Mouse (Mus musculus): Measurements from ENCODE around the gene Guk1. TPM values are rescaled to one million over a fixed set of nuclear protein-coding genes. Genes with fewer than 3 reads are reported as not detected.

The Guk1 gene
- total RNA-seq, 2 experiments from 2014 or later, result 138 to 146 TPM

DNA sequence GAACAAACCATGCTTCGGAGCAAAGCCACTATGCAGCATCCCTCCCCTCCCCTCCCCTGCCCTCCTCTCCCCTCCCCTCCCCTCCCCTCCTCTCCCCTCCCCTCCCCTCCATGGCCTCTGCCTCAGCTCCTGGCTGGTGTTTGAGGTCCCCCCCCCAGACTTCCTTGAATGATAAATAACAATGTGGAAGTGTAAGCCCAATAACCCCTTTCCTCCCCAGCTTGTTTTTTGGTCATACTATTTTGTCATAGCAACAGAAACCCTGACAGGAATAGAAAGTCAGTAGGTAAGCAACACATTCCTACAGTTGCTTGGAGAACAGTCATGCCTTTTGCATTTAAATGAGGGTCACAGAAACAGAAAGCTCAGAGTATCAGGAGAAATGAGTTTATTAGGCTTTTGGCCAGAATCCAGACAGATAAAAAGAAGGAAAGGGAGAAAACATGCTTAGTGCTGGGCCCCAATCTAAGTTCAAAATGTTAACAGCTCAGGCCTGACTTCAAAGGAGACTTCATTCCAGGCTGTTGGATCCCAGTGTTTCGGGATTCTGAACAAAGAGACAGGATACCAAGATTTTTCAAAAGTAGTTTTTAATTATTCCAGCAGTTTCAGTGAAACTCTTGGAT lies 26.3 kb downstream of the Guk1 start:
- DNase-seq (ENCODE audit: extremely low spot score in 1 of 2, low spot score in 1 of 2), result no peak

GRCm38 (mm10) chr11:59164384-59164783 lies 27.6 kb downstream of the Guk1 start:
- DNase-seq (ENCODE audit: extremely low spot score in 1 of 2, low spot score in 1 of 2), result no peak

- peak; percentile 85 to 99 for DNase-seq (ENCODE audit: extremely low spot score in 1 of 2, low spot score in 1 of 2)
Measured at GRCm38 (mm10) chr11:59163255-59164236, 28.5 kb downstream of the Guk1 start, which contains the start of gene Iba57. Iba57 (minus strand) TSS chr11:59163739.

- DNase-seq (ENCODE audit: extremely low spot score in 1 of 2, low spot score in 1 of 2), result no peak
Measured at GRCm38 (mm10) chr11:59162443-59163254, 29.4 kb downstream of the Guk1 start.

DNA sequence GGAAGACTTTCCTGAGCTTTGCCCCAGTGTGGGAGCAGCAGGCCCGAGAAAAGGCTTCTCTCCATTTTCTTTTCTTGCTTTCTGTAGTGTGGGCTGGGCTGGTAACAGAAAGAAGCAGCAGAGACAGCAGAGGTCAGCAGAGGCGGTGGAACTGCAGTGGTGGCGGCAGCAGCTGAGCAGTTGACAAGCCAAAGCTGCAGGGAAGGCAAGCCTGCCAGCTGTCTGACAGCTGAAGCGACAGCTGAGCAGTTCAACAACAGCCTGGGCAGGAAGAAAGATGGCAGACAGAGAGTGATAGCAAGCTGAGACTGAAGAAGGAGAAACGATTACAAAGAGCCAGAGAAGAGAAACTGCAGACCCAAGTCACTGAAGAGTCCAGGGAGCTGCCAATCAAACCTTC lies 30.6 kb downstream of the Guk1 start:
- no peak for DNase-seq (ENCODE audit: extremely low spot score in 1 of 2, low spot score in 1 of 2)

DNA sequence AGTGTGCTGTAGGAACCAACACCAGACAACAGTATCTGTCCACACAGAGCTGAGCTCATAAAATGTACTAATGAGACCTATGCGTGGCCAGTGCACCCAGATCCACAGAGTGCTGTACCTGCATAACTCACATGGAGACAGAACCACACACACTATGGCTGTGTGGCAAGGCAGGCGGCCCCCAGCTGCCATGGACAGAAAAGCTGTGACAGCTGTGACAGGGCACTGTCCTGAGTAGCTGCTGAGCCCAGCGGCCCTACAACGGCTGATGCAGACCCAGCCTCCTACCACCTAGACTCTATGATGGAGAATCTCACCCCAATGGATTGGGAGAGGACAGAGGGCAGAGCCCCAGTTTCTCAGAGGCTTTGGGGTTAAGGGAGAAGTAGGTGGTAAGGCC lies 32.5 kb downstream of the Guk1 start:
- DNase-seq (ENCODE audit: extremely low spot score in 1 of 2, low spot score in 1 of 2), result no peak

- no peak for DNase-seq (ENCODE audit: extremely low spot score in 1 of 2, low spot score in 1 of 2)
Measured at GRCm38 (mm10) chr11:59159099-59159498, 32.9 kb downstream of the Guk1 start.

GRCm38 (mm10) chr11:59155900-59156299 lies 36.1 kb downstream of the Guk1 start:
- no peak for DNase-seq (ENCODE audit: extremely low spot score in 1 of 2, low spot score in 1 of 2)

- no peak for DNase-seq (ENCODE audit: extremely low spot score in 1 of 2, low spot score in 1 of 2)
Measured at GRCm38 (mm10) chr11:59154220-59154619, 37.8 kb downstream of the Guk1 start.

- no peak for DNase-seq (ENCODE audit: extremely low spot score in 1 of 2, low spot score in 1 of 2)
Measured at GRCm38 (mm10) chr11:59151729-59152128, 40.3 kb downstream of the Guk1 start.

DNA sequence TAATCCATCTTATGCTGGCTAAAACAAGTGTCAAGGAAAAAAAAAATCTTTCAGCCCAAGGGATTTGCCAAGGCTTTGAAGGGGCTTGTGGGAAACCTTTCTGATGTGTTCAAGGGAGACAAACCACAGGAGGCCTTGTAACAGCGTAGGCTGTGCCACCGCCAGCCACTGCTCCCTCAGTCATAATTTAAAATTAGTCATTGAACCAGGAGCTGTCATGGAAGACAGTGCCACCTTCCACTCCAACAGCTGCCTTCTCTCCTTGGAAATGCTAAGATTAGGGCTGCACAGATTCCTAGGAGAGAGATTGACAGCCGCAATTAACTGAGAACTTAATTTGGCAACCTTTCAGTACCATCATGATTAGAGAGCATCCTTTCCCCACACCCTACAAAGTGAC lies 42.7 kb downstream of the Guk1 start:
- DNase-seq (ENCODE audit: extremely low spot score in 1 of 2, low spot score in 1 of 2), result no peak

GRCm38 (mm10) chr11:59142962-59143361 lies 49.0 kb downstream of the Guk1 start:
- DNase-seq (ENCODE audit: extremely low spot score in 1 of 2, low spot score in 1 of 2), result no peak

- DNase-seq (ENCODE audit: extremely low spot score in 1 of 2, low spot score in 1 of 2), result no peak
Measured at GRCm38 (mm10) chr11:59141772-59142370, 50.1 kb downstream of the Guk1 start.

DNA sequence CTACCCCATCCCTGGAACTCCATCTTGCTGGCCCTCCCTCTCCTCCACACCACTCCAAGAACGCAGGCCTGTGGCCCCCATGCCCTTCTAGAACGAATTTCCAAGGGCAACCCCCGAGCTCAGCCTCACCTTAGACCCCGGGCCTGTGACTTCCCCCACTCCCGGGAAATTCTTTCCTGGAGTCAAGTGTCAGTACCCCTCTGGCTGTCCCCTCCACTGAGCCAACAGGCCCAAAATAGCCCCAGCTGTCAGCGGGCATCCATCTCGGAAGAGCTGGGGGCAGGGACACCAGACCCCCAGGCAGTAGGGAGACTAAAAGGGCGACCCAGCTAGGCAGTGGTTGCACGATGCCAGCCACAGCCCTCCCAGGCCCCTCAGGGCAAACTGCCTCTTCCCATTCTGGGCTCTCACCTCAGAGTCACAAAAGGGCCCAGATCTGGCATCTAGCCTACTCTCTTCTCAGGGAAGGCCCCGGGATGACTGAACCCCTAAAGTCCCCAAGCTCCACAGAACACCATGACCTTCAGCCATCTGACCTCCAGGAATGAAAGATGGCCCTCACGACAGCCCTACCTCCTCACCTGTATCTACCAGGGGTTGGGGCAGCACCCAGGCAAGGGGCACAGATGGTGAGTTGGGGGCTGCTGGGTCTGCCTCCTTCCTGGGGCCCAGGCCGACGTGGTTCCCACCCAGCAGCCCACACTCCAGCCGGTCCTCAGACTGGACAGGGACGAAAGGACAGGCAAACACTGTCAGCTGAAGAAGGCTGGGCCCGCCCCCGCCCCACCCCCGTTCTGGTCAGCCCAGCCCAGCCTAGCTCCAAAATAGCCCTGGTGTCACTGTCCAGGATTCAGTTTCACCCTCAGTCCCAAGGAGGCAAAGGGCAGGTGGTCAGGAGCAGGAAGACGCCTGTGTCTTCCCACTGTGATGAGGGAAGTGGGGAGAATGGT lies 53.2 kb downstream of the Guk1 start:
- no peak for DNase-seq (ENCODE audit: extremely low spot score in 1 of 2, low spot score in 1 of 2)

DNA sequence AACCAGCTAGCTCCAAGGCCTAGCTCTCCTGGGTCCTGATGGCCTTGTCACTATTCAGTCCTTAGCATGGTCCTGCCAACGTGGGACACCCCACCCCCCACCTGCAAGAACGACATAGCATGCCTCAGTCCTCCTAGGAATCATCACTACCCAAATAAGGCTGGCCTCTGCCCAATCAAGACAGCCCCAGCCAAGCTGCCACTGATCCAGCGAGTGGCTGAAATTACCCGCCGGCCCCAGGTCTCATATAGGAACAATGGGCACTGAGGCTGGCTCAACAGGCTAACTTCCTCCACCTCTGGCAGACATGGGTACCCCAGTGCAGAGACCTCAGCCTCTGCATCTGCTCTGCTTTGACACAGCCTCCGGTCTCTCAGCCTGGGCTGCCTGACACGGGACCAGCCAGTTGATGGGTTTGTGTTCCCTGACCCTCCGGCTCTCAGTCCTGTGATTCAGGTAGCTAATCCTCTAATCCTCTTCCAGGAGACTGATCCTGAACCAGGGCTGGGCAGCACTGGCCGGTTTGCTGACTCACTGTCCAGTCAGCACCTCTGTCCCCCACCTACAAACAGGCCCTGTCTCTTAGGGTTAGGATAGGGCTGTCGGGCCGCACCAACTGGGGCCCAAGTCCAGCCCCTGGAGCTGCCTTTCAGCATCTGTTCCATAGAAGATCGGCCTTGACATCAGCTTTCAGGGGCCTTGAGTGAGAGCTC lies 54.9 kb downstream of the Guk1 start:
- DNase-seq (ENCODE audit: extremely low spot score in 1 of 2, low spot score in 1 of 2), result no peak

DNA sequence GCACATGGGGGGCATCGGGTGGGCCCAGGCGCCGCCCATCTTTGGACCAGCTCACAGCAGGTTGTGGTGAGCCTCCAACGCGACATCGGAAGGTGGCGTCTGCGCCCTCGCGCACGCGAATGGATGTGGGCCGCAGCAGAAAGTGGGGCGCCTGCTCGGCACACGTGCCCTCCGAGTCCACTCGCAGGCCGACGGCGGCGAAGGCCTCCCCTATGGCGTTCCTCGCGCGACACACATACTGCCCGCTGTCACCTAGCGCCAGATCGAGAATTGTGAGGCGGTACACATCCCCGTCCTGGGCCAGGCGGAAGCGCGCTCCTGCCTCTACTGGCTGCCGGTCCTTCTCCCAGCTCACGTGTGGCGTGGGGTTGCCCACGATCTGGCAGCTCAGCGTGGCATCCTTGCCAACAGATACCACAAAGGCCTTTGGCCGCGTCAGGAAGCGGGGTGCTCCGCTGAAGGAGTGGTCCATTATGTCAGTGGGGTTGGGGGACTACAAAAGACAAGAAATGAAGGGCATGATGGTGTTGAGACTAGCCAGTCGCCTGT lies 56.0 kb downstream of the Guk1 start, which contains the start of gene Obscn:
Gene Obscn, minus strand, starts transcription at position 499 of the 549 bp plus-strand sequence.
- no peak for DNase-seq (ENCODE audit: extremely low spot score in 1 of 2, low spot score in 1 of 2)

DNA sequence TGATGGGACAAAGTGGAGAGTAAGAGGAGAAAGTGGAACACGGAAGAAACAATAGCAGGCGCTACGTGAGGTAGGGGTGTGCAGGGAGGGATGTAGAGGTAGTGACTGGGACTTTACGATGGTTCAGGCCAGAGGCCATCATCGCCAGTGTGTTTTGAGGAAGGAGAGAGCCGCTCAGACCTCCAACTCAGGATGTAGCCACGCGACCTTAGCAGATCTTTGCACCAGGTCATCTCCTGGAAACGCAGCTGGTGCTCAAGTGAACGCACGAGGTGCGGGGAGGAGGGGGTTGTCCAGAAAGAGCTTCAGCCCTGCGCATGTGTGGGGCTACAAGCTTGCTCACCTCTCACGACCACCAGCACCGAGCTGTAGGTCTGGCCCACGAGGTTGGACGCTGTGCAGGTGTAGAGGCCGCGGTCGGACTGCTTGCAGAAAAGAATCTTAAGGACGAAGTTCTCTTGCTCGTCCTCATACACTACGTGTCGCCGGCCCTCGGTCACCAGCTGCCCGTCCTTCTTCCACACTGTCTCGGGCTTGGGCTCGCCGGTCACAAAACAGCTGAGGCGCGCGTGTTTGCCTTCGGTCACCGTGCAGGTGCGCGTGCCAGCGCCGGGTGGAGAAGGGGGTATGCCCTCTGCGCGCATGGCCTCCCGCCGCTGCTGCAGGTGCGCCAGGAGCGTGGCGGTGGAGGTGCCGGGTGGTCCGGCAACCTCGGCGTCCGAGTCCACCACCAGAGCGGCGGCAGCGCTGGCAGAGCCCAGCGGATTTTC lies 56.8 kb downstream of the Guk1 start:
- no peak for DNase-seq (ENCODE audit: extremely low spot score in 1 of 2, low spot score in 1 of 2)

Measured in layer of hippocampus, postnatal 25 days (tissue).